Comparison of ENCODE assay signal across 8 mouse cellular contexts in the genomic region with DNA sequence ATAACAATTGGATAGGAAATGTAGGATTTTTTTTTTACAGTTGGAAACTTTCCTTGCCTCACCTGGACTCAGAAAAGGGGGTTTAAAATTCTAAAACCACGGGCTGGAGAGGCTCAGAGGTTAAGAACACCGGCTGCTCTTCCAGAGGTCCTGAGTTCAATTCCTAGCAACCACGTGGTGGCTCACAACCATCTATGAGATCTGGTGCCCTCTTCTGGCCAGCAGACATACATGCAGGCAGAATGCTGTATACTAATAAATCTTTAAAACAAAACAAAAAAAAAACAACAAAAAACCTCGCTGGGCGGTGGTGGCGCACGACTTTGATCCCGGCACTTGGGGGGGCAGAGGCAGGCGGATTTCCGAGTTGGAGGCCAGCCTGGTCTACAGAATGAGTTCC. TPM values are rescaled to one million over a fixed set of nuclear protein-coding genes. Genes with fewer than 3 reads are reported as not detected.
DNase-seq lines count a peak whose midpoint lies in the region; ATAC-seq lines count a peak whose summit lies in the region.

No protein-coding gene starts in this region.

- DNase-seq in kidney, adult 9 months, result peak; percentile 30
- DNase-seq in kidney, adult 8-10 months, result no peak
- DNase-seq in A20 (ENCODE audit: low read depth, low spot score), result peak; percentile 70
- DNase-seq in ES-CJ7 (ENCODE audit: low read depth, low spot score), result peak; percentile 58
- DNase-seq in lung, postnatal 14 days, result peak; percentile 27
- no peak for DNase-seq in gastrocnemius, adult 8-10 months (ENCODE audit: low spot score in 2 of 2)
- DNase-seq in frontal cortex, postnatal 10 days (ENCODE audit: low spot score in 2 of 2), result no peak

- ATAC-seq in monocyte, adult 5-6 weeks (replicated peaks; ENCODE audit: insufficient number of reproducible peaks, low FRiP score, low TSS enrichment, poor library complexity, severe bottlenecking), result no peak

RNA-seq across cellular contexts. Expression of a gene that starts 5.5 kb away (rescaled TPM):
- 30.1 to 50.7 TPM (median 32.2 TPM) in 3 replicates for total RNA-seq in monocyte, adult 5-6 weeks (2017)
- total RNA-seq in gastrocnemius, adult 8-10 months (2022), result 10 to 100 TPM; 12.8 to 18.2 (median 15.1) TPM

RNA-seq across cellular contexts. Expression of a gene that starts 10.1 kb away (rescaled TPM):
- 241 to 323 TPM (median 321 TPM) in 3 replicates for total RNA-seq in monocyte, adult 5-6 weeks (2017)
- 100 to 1,000 TPM; 307 to 343 (median 325) TPM for total RNA-seq in gastrocnemius, adult 8-10 months (2022)

RNA-seq across cellular contexts. Expression of a gene that starts 20.8 kb away (rescaled TPM):
- 6.4 to 16.6 TPM (median 10.2 TPM) in 3 replicates for total RNA-seq in monocyte, adult 5-6 weeks (2017)
- 10 to 100 TPM in 3 of 4 experiments, 1 to 10 TPM in 1; 9.4 to 22.7 (median 15.7) TPM for total RNA-seq in gastrocnemius, adult 8-10 months (2022)

RNA-seq across cellular contexts. Expression of a gene that starts 30.6 kb away (rescaled TPM):
- total RNA-seq in monocyte, adult 5-6 weeks (2017), result 148 to 259 TPM (median 230 TPM) in 3 replicates
- 1 to 10 TPM; 1.1 to 2.1 (median 1.5) TPM for total RNA-seq in gastrocnemius, adult 8-10 months (2022)

RNA-seq across cellular contexts. Expression of a gene that starts 32.6 kb away (rescaled TPM):
- 27.5 to 35.0 TPM (median 32.8 TPM) in 3 replicates for total RNA-seq in monocyte, adult 5-6 weeks (2017)
- total RNA-seq in gastrocnemius, adult 8-10 months (2022), result 10 to 100 TPM; 44.6 to 48.2 (median 47.8) TPM

Comparison
In these comparisons a context has a peak if more than half of its experiments do, and no peak if none do; other contexts are left out.
1. DNase-seq: peak in kidney, adult 9 months (single experiment), A20 (single experiment), ES-CJ7 (single experiment) and lung, postnatal 14 days (single experiment); none in kidney, adult 8-10 months (0 of 2), gastrocnemius, adult 8-10 months (0 of 2) and frontal cortex, postnatal 10 days (0 of 2).